Mouse (Mus musculus) spleen, adult 2 months (tissue): ENCODE results near the gene Ptgs2.

Source experiments
- CTCF ChIP-seq: fragments of 200-500 bp; IDR thresholded peaks from 2 replicates; pipeline ENCODE4 v1.5.1; 2011; ENCODE audit warnings: mild to moderate bottlenecking, inconsistent platforms; ENCODE audit not compliant: insufficient read depth, insufficient read length, insufficient replicate concordance; ENCODE audit errors: extremely low read depth
- POLR2A ChIP-seq: fragments of 200-500 bp; IDR thresholded peaks from 2 replicates; pipeline ENCODE4 v1.6.1; 2011; ENCODE audit warnings: low read depth, low read length, inconsistent platforms

GRCm38 (mm10) chr1:150106736-150107135, 6.9 kb downstream of the Ptgs2 start:
- TF ChIP-seq CTCF (no peak), POLR2A (no peak)
